Mouse (Mus musculus) embryonic fibroblast, embryonic 13.5 days (primary cell): ENCODE data around the gene Igflr1.
A peak's percentile ranks its signal among the peaks of the same experiment; 100 is the strongest.

Experiments used
- CTCF ChIP-seq: IDR thresholded peaks from 2 replicates; pipeline ENCODE4 v1.5.1; 2011; ENCODE audit warnings: mild to moderate bottlenecking, control low read depth, low read length, moderate library complexity, borderline replicate concordance; ENCODE audit not compliant: insufficient read depth
- POLR2A ChIP-seq: IDR thresholded peaks from 2 replicates; pipeline ENCODE4 v1.6.1; 2011; ENCODE audit warnings: low read depth, mild to moderate bottlenecking, control low read depth, low read length, moderate library complexity

DNA sequence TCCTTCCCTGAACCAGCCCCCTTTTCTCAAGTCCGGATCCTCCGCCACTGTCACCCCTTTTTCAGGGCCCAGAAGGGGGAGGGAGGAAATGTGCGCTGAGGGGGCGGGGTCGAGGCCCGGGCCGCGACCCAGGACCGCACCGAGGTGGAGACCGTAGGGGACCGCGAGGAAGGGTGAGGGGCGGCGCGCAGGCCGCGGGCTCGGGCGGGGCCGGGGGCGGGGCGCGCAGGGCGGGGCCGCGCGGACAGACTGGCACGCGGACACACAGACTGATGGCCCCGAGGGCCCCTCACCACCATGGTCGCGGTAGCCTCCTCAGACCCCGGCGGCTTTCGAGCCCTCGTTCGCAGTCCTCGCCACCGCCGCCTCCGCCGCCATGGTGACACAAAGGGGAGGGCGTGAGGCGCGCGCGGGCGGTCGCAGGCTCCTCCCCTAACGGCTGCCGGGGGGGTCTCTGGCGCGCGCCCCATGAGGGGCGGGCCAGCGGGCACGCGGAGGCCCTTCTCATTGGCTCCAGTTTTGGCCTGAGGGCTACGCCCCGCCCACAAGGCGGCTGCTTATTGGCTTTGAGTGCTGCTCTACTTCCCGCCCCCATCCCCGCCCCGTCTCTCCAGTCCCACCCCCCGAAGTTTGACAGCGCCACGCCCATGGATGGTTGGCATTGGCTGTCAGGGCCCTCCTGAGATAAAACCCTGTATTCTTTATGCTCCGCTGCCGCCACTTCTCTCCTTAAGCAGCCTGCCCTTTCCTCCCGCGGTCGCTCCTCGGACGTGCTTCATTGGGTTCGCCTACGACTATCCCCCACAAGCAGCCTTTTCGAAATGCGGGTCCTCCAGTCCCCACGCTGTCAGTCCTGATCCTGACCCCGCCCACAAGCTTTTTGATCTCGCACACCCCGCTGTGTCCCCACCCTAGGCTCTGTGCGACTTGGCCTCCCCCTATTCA, 30.3 kb upstream of the Igflr1 start, which contains the start of gene Arhgap33:
- peak; percentile 39; the same call in 1 of the 2 replicates for TF ChIP-seq POLR2A
- TF ChIP-seq CTCF: no peak
